Mouse (Mus musculus) bone marrow macrophage, adult 2 months (primary cell): ENCODE measurements around the gene Ffar1.

Source experiments
- CTCF ChIP-seq: IDR thresholded peaks from 2 replicates; pipeline ENCODE4 v1.5.1; 2012; ENCODE audit warnings: low read depth, mild to moderate bottlenecking, low read length, moderate library complexity
- POLR2A ChIP-seq: IDR thresholded peaks from 2 replicates; pipeline ENCODE4 v1.6.1; 2012; ENCODE audit warnings: mild to moderate bottlenecking, low read depth, low read length, borderline replicate concordance

DNA sequence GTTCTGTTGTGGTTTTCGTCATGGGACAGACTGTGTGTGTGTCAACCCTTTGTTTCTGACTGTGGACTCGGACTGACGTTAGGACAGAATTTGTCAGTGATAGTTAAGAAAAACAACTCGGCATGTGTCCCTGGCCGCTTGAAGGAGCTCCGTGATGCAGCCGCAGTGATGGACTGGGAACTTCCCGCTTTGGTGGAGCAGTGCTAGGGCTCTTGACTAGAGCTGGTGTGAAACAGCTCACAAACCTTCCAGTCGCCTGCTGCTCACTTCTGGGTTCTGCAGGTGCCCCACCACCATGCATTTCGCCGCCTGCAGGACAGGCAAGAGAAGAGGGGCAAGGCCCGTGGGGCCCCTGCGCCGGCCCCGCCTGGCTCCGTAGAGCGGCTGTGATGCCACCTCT is 29.1 kb downstream of the Ffar1 start:
- TF ChIP-seq POLR2A (no peak), CTCF (no peak)
